Mouse (Mus musculus) leukemia stem cell, adult 10-12 weeks (primary cell): ENCODE data around the gene Gm13102. TPM values are rescaled to one million over a fixed set of nuclear protein-coding genes. Genes with fewer than 3 reads are reported as not detected.

ENCODE experiments used
- polyA plus RNA-seq: library from polyadenylated mRNA; stranded (reverse); fragments of >175 nt; gene quantifications from 2 replicates; pipeline ENCODE4 v1.2.3, GENCODE M21; 2012; ENCODE audit warnings: low replicate concordance

The Gm13102 gene
- polyA plus RNA-seq: not detected in 2 replicates

GRCm38 (mm10) chr4:144106174-144106573, at the start of gene Gm13102:
Gene Gm13102, plus strand, starts transcription at chr4:144106474.

GRCm38 (mm10) chr4:144058826-144059225, 47.4 kb upstream of the Gm13102 start, which contains the start of gene Pramel4:
Gene Pramel4, plus strand, starts transcription at chr4:144059126.

Other genes starting within 250 kb of the Gm13102 start
- not detected in 2 replicates for gene Pramef6, start 206.1 kb upstream of the Gm13102 start, polyA plus RNA-seq
- gene Pramef25, start 155.5 kb upstream of the Gm13102 start, polyA plus RNA-seq: not detected in 2 replicates
- not detected in 2 replicates for gene Gm13101, start 139.5 kb upstream of the Gm13102 start, polyA plus RNA-seq
- not detected in 2 replicates for gene Pramef17, start 112.1 kb upstream of the Gm13102 start, polyA plus RNA-seq
- not detected in 2 replicates for gene Pramel4, start 47.3 kb upstream of the Gm13102 start, polyA plus RNA-seq
- not detected in 2 replicates for gene Oog3, start 56.2 kb downstream of the Gm13102 start, polyA plus RNA-seq
- gene Oog2, start 84.2 kb downstream of the Gm13102 start, polyA plus RNA-seq: not detected in 2 replicates
- not detected in 2 replicates for gene C87977, start 106.8 kb downstream of the Gm13102 start, polyA plus RNA-seq
- gene Pramel5, start 174.0 kb downstream of the Gm13102 start, polyA plus RNA-seq: not detected in 2 replicates
- not detected in 2 replicates for gene Gm13128, start 223.8 kb downstream of the Gm13102 start, polyA plus RNA-seq